Mouse (Mus musculus) hindbrain, embryonic 11.5 days (tissue): ENCODE results near the gene Tprn. TPM values are rescaled to one million over a fixed set of nuclear protein-coding genes. Genes with fewer than 3 reads are reported as not detected.

Experiments
- ATAC-seq: fragments of 200-750 bp; cut with Nextera tagmentation; 2 replicates; pipeline ENCODE4 v1.8.0; 2017; ENCODE audit warnings: mild to moderate bottlenecking, moderate TSS enrichment, moderate library complexity; ENCODE audit not compliant: low FRiP score
- DNase-seq: peaks from one replicate; pipeline ENCODE4 v3.0.0-alpha.2; 2015; ENCODE audit warnings: low spot score
- H3K27ac ChIP-seq: fragments of 300-500 bp; sonication (generic); 2 replicates; pipeline ENCODE4 v1.5.1; 2014; ENCODE audit warnings: mild to moderate bottlenecking, low read depth, low read length
- H3K27me3 ChIP-seq: fragments of 300-500 bp; sonication (generic); 2 replicates; pipeline ENCODE4 v1.6.1; 2014; ENCODE audit warnings: mild to moderate bottlenecking, low read length, moderate library complexity, mixed read lengths; ENCODE audit not compliant: control insufficient read depth, insufficient read depth
- H3K36me3 ChIP-seq: fragments of 300-500 bp; sonication (generic); 2 replicates; pipeline ENCODE4 v1.6.1; 2014; ENCODE audit warnings: mild to moderate bottlenecking, low read length, moderate library complexity, mixed read lengths; ENCODE audit not compliant: control insufficient read depth, insufficient read depth
- H3K4me1 ChIP-seq: fragments of 300-500 bp; sonication (generic); replicated peaks from 2 replicates; pipeline ENCODE4 v1.6.1; 2014; ENCODE audit warnings: low read length, mixed read lengths; ENCODE audit not compliant: control insufficient read depth, insufficient read depth
- H3K4me2 ChIP-seq: fragments of 300-500 bp; sonication (generic); replicated peaks from 2 replicates; pipeline ENCODE4 v1.6.1; 2014; ENCODE audit warnings: mild to moderate bottlenecking, low read depth, low read length
- H3K4me3 ChIP-seq: fragments of 300-500 bp; sonication (generic); 2 replicates; pipeline ENCODE4 v1.5.1; 2014; ENCODE audit warnings: low read depth, low read length
- H3K9ac ChIP-seq: fragments of 300-500 bp; sonication (generic); 2 replicates; pipeline ENCODE4 v1.6.1; 2014; ENCODE audit warnings: low read depth, low read length
- H3K9me3 ChIP-seq: fragments of 300-500 bp; sonication (generic); 2 replicates; pipeline ENCODE4 v1.6.1; 2016; ENCODE audit warnings: low read length; ENCODE audit not compliant: control insufficient read depth
- WGBS: fragments of 180-500 bp; shearing (Covaris S2); extraction: QIAGEN DNeasy Blood & Tissue Kit; methylation state at CpG from one replicate; pipeline ENCODE4 v1.1.7; 2014; 5-methylcytosine and 5-hydroxymethylcytosine counted together
- polyA plus RNA-seq: library from polyadenylated mRNA; unstranded; fragments of >200 nt; fragmentation: Nextera tagmentation; extraction: Ambion mirVana; gene quantifications from 2 replicates; pipeline ENCODE4 v1.2.1, GENCODE M21; 2014

The Tprn gene
- polyA plus RNA-seq, 1 experiment from 2014 or later = 4.5 TPM

DNA sequence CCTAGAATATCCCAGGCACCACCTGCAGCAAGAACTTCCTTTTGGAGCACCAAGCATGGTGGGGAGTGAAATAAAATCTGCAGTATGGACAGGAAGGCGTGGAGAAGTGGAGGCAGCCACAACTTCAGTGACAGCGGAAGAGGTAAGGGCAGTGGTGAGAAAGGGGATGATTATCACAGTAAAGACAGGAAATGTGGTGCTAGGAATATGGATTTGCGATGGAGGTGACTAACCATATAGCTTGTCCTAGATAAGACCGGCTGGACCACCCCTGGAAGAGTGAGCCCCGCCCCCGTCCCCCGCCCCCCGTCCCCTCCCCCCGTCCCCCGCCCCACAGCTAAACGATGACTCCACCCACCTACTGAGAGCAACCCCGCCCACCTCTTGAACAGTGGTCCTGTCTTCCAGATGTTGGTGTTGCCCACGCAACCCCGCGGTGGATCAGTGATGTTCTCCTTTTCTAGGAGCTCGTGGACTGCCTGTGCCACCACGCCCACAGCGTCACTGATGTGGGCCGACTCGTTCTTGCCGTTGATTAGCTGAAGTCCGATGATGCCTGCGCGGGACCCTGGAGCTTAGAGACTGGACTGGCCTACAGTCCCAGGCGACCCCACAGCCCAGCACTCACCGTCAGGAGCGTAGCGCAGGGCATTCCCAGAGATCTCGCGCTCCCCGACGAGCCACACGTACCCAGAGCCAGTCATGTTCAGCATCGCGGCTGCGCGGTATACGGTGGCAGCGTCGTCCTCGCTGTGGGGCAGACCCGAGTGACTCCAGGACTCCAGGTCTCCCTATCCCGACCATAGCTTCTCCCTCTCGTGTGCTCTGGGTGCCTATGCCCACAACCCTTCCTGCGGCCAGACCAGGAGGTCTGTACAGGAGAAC is 42.5 kb downstream of the Tprn start:
- peak; percentile 72 for ATAC-seq
- peak overlapping the region; percentile 52 for H3K9ac ChIP-seq

DNA sequence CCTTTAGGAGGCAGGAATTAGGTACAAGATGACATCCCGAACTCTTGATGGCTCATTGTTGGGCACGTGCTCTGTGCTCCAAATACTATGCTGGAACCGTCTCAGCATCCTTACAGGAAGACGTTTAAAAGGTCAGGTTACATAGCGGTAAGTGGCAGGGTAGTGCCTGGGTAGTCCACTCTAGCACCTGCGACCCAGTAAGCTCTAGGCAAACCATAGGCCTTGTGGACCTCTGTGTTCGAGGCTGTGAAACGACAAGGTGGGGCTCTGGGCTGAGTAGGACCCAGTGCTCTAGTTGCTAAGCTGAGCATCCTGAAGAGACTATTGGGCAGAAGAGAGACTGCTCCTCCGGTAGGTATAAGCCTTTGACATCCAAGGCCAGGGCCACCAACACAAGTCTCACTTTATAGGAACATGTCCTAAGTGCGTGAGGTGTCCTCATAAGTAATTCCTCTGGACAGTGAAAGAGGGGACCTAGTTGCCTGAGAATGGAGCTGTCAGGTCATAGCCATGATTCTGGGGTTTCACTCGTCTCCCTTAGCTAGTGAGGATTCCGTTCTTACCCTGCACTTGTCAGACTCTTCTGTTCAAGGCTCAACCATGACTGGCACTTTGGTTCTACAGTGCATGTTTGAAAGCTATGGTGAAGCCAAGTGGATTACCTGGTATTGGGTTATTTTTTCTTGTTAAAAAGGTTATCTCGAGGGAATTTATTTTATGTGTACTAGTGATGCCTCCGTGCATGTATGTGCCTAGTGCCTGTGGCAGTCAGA is 43.4 kb downstream of the Tprn start:
- DNase-seq (no peak), ATAC-seq (no peak)
- 51% methylated on average over 14 of the region's 14 CpGs for WGBS
- peaks cover 29% of the 10 kb centered on the region for H3K27me3 ChIP-seq
- no peaks in the 10 kb centered on the region for H3K9me3 ChIP-seq
- no peak overlapping the region for H3K27ac ChIP-seq
- H3K36me3 ChIP-seq = no peaks in the 10 kb centered on the region
- H3K4me3 ChIP-seq = peak overlapping the region; percentile 36
- no peak overlapping the region for H3K9ac ChIP-seq
- peak overlapping the region; percentile 63 for H3K4me2 ChIP-seq
- H3K4me1 ChIP-seq = peaks cover 3% of the 10 kb centered on the region; the same call in 1 of the 2 replicates

More for the DNA sequence above, 42.5 kb downstream of the Tprn start:
- Histone ChIP-seq H3K4me2 (peak overlapping the region; percentile 63), H3K9me3 (no peaks in the 10 kb centered on the region), H3K27me3 (peaks cover 23% of the 10 kb centered on the region), H3K36me3 (no peaks in the 10 kb centered on the region), H3K27ac (no peak overlapping the region), H3K4me3 (peak overlapping the region; percentile 36), H3K4me1 (peaks cover 3% of the 10 kb centered on the region; the same call in 1 of the 2 replicates)
- DNase-seq = peak; percentile 72
- 3% methylated on average over 45 of the region's 45 CpGs for WGBS

- no peaks in the 10 kb centered on the region for H3K4me1 ChIP-seq
- 55% methylated on average over 10 of the region's 10 CpGs for WGBS
- H3K36me3 ChIP-seq = no peaks in the 10 kb centered on the region
- no peak overlapping the region for H3K27ac ChIP-seq
- ATAC-seq (no peak), DNase-seq (no peak)
- peaks cover 54% of the 10 kb centered on the region for H3K27me3 ChIP-seq
- H3K4me2 ChIP-seq = no peak overlapping the region
- H3K9me3 ChIP-seq = no peaks in the 10 kb centered on the region
- H3K9ac ChIP-seq = no peak overlapping the region
- H3K4me3 ChIP-seq = no peak overlapping the region
Observed at GRCm38 (mm10) chr2:25310180-25310579, 47.8 kb downstream of the Tprn start.

DNA sequence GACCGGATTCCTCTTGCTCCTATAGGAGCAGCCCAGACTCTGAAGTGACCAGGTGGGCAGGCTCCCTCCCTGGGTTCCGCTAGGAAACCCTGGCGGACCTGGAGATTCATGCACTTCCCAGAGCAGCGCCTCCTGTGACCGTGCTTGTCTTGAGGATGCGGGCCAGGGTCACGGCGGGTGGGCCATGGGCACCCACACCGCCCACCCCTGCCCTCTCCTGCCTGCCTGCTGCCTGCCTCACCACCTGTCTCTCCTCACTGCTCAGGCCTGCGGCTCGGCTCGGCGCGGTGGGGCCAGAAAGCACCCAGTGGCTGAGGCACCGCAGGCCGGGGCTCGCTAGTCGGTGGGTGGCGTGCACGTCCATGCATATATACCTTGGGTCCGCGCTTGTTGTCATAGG is 48.6 kb downstream of the Tprn start:
- H3K36me3 ChIP-seq = no peaks in the 10 kb centered on the region
- H3K27ac ChIP-seq = no peak overlapping the region
- H3K4me2 ChIP-seq = no peak overlapping the region
- no peaks in the 10 kb centered on the region for H3K9me3 ChIP-seq
- ATAC-seq (no peak), DNase-seq (no peak)
- no peak overlapping the region for H3K9ac ChIP-seq
- peaks cover 51% of the 10 kb centered on the region for H3K27me3 ChIP-seq
- WGBS = 3% methylated on average over 22 of the region's 22 CpGs
- H3K4me3 ChIP-seq = no peak overlapping the region
- H3K4me1 ChIP-seq = no peaks in the 10 kb centered on the region

- H3K9ac ChIP-seq = no peak overlapping the region
- WGBS = 2% methylated on average over 11 of the region's 11 CpGs
- H3K9me3 ChIP-seq = no peaks in the 10 kb centered on the region
- H3K27me3 ChIP-seq = peaks cover 51% of the 10 kb centered on the region
- DNase-seq (no peak), ATAC-seq (no peak)
- H3K4me1 ChIP-seq = no peaks in the 10 kb centered on the region
- H3K4me2 ChIP-seq = no peak overlapping the region
- no peak overlapping the region for H3K27ac ChIP-seq
- no peaks in the 10 kb centered on the region for H3K36me3 ChIP-seq
- no peak overlapping the region for H3K4me3 ChIP-seq
Observed at GRCm38 (mm10) chr2:25311491-25311891, 49.1 kb downstream of the Tprn start.

- ATAC-seq (peak; percentile 25; the same call in 1 of the 2 replicates), DNase-seq (peak; percentile 7)
- Histone ChIP-seq H3K4me3 (peak overlapping the region; percentile 35), H3K4me2 (peak overlapping the region; percentile 61), H3K27me3 (peaks cover 44% of the 10 kb centered on the region), H3K4me1 (no peaks in the 10 kb centered on the region), H3K27ac (no peak overlapping the region), H3K36me3 (no peaks in the 10 kb centered on the region), H3K9me3 (no peaks in the 10 kb centered on the region), H3K9ac (0 out of 2 replicates have a peak overlapping the region, but pooled peaks have one; percentile 23)
- 7% methylated on average over 28 of the region's 31 CpGs for WGBS
Observed at GRCm38 (mm10) chr2:25318119-25318966, 55.9 kb downstream of the Tprn start.

DNA sequence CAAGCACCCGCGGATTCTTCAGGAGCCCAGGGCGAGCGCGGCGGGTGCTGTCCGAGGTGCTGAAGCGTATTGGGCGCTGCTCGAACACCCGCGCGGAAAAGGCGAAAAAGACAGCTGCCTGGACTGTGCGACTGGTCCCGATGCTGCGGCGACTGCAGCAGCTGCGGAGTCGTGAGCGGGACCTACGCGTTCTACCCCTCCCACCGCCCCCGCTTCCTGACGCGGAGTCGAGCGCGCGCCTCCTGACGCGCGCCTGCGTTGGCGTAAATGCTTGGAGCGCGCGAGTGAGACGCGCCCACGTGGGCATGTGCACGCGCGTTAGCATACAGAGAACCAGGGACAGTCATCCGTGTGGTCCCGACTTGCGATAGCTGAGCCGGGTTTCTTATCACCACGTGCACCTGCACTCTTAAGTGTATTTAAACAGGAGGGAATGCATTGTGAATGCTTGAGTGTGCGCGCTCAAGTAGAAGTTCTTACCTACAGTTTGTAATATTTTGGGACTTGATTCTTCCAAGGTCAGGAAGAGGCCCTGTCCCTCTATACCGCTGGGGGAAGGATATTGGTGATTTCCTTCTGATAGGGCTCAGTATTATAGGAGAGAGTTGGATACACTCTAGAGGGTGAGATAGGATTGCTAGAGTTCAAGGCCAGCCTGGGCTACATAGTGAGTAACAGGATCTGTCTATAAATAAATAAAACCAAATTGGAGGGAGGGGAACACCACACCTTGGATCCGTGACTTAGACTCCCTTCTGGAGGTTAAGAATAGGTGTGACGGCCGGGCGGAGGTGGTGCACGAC is 56.8 kb downstream of the Tprn start, which contains the start of gene Grin1:
Gene Grin1, minus strand, starts transcription at position 217 of the 803 bp plus-strand sequence.
- H3K27me3 ChIP-seq = peaks cover 40% of the 10 kb centered on the region
- DNase-seq (peak; percentile 80), ATAC-seq (peak; percentile 43; the same call in 1 of the 2 replicates)
- H3K4me3 ChIP-seq = peak within 1 kb of the TSS; percentile 35
- no peaks in the 10 kb centered on the region for H3K4me1 ChIP-seq
- 0 out of 2 replicates have a peak within 1 kb of the TSS, but pooled peaks have one; percentile 23 for H3K9ac ChIP-seq
- no peak within 1 kb of the TSS for H3K27ac ChIP-seq
- H3K36me3 ChIP-seq = no peaks in the 10 kb centered on the region
- H3K4me2 ChIP-seq = peak within 1 kb of the TSS; percentile 61
- WGBS = 9% methylated on average over 58 of the region's 58 CpGs
- no peaks in the 10 kb centered on the region for H3K9me3 ChIP-seq
